Mouse (Mus musculus) cerebellum, adult 2 months (tissue): ENCODE results near the gene Cyb561d2. TPM values are rescaled to one million over a fixed set of nuclear protein-coding genes. Genes with fewer than 3 reads are reported as not detected.

ENCODE experiments used
- DNase-seq, 2 experiments: peaks; one replicate each; pipeline ENCODE4 v3.0.0; 2021
- H3K27ac ChIP-seq: fragments of 200-500 bp; 2 replicates; pipeline ENCODE4 v1.5.1; 2012; ENCODE audit warnings: low read length, control low read depth, inconsistent platforms; ENCODE audit not compliant: insufficient read depth
- H3K27me3 ChIP-seq: fragments of 200-500 bp; 2 replicates; pipeline ENCODE4 v1.6.1; 2012; ENCODE audit warnings: inconsistent platforms, mild to moderate bottlenecking, low read length, moderate library complexity; ENCODE audit not compliant: control insufficient read depth, insufficient read depth
- H3K4me1 ChIP-seq: fragments of 200-500 bp; 2 replicates; pipeline ENCODE4 v1.6.1; 2011; ENCODE audit warnings: low read length; ENCODE audit not compliant: control insufficient read depth, insufficient read depth
- H3K4me3 ChIP-seq: fragments of 200-500 bp; replicated peaks from 2 replicates; pipeline ENCODE3; 2011; ENCODE audit warnings: mild to moderate bottlenecking, low read depth, low read length, control low read depth; ENCODE audit not compliant: insufficient read depth
- CTCF ChIP-seq: fragments of 200-500 bp; IDR thresholded peaks from 2 replicates; pipeline ENCODE4 v1.5.1; 2011; ENCODE audit warnings: low read depth, mild to moderate bottlenecking, control low read depth, low read length, moderate library complexity, borderline replicate concordance; ENCODE audit not compliant: insufficient read depth
- POLR2A ChIP-seq: fragments of 200-500 bp; IDR thresholded peaks from 2 replicates; pipeline ENCODE4 v1.6.1; 2011; ENCODE audit warnings: low read length, control low read depth, borderline replicate concordance; ENCODE audit not compliant: insufficient read depth
- WGBS: fragments of 180-500 bp; shearing (Covaris S2); methylation state at CpG from one replicate; pipeline ENCODE4 v1.1.7; 2018; 5-methylcytosine and 5-hydroxymethylcytosine counted together
- polyA plus RNA-seq: library from polyadenylated mRNA; depleted of rRNA; stranded (reverse); fragments of >200 nt; gene quantifications from 2 replicates; pipeline ENCODE4 v1.2.3, GENCODE M21; 2012; rRNA removed

Cyb561d2 gene
- polyA plus RNA-seq, 1 experiment = 21.2 TPM

DNA sequence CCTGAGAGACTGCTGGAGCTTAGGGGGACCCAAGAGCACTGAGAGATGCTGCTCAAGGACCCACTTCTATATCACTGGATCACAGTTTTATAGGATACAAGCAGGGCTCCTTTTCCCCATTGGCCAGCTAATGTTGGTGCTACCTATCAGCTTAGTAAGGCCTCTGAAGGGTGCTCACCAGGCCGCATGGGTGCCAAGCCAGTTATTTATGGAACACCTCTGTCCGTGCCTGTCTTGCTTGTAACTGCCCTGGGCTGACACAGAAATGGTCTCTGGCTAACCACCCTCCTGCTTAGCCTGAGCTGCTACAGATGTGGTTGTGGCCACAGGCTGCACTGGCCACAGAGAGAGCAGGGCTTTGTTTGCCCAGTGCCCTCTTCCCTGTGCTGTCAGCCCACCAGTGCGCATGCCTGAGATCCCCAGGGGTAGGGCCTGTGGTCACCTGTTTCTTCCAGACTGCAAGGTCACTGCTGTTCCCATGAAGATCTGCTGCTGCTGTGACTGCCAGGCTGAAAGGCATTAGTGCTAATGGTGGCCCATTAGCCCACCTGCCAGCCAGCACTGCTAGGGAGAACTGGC lies 41.2 kb downstream of the Cyb561d2 start:
- WGBS = 85% methylated on average over 3 of the region's 3 CpGs
- H3K27me3 ChIP-seq = no peaks in the 10 kb centered on the region
- no peak overlapping the region for H3K4me3 ChIP-seq
- no peak for TF ChIP-seq POLR2A
- TF ChIP-seq CTCF = no peak
- DNase-seq = no peak
- H3K27ac ChIP-seq = no peak overlapping the region
- peaks cover 32% of the 10 kb centered on the region for H3K4me1 ChIP-seq

DNA sequence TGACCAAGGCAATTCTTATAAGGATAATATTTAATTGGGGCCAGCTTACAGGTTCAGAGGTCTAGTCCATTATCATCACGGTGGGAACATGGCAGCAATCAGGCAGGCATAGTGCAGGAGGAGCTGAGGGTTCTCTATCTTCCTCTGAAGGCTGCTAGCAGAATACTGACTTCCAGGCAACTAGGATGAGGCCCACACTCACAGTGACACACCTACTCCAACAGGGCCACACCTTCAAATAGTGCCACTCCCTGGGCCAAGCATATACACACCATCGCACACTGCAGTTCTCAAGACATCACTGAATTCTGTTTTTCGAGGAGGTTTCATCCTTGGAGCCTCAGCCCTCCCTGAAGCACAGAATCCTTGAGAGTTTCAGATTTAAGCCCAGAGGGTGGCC lies 45.6 kb downstream of the Cyb561d2 start:
- Histone ChIP-seq H3K27me3 (no peaks in the 10 kb centered on the region), H3K4me3 (no peak overlapping the region), H3K4me1 (peaks cover 16% of the 10 kb centered on the region; the same call in 1 of the 2 replicates), H3K27ac (no peak overlapping the region)
- TF ChIP-seq CTCF (no peak), POLR2A (no peak)
- DNase-seq = no peak
- WGBS = 92% methylated on average over 3 of the region's 3 CpGs

DNA sequence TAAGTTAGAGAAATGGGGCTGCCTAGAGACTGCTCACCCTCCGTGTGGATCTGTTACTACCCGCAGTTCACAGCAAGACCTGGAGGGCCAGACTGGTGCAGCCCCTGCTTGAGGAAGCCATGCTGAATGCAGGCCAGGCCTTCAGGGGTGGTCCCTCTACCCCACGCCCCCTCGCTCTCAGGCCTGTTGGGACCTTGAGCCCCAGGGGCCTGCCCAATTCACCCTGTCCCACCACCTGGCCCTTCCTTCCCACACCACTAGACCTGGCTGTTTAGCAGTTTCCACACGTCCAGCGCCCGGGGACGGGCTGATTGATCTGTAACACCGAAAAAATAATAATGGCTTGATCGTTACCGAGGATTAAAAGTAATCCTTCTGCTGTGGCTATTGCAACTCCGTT lies 47.8 kb downstream of the Cyb561d2 start:
- 91% methylated on average over 12 of the region's 12 CpGs for WGBS
- Histone ChIP-seq H3K4me3 (no peak overlapping the region), H3K27ac (no peak overlapping the region), H3K4me1 (peaks cover 12% of the 10 kb centered on the region; the same call in 1 of the 2 replicates), H3K27me3 (no peaks in the 10 kb centered on the region)
- no peak for DNase-seq
- TF ChIP-seq POLR2A = no peak
- TF ChIP-seq CTCF = no peak

DNA sequence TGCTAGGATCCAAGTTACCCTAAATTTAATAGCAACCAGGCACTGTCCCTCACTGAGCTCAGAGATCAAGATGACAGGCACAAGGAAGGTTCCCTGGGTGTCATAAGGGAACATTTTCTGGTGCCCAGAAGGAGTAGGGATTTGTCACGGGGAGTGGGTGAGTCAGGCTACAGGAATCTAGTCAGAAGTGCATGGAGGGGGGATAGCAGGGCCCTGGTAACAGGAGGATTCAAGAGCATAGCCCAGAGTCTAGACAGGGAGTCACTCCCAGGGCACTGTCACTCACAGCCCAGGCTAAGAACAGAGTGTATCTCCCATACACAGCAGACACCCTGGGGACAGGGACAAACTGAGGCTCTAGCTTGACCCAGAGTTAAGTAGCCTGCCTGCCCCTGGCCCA lies 48.5 kb downstream of the Cyb561d2 start:
- Histone ChIP-seq H3K4me3 (no peak overlapping the region), H3K27me3 (no peaks in the 10 kb centered on the region), H3K4me1 (peaks cover 12% of the 10 kb centered on the region; the same call in 1 of the 2 replicates), H3K27ac (no peak overlapping the region)
- WGBS = 74% methylated on average over 1 of the region's 1 CpGs
- no peak for TF ChIP-seq POLR2A
- no peak for TF ChIP-seq CTCF
- DNase-seq = no peak

DNA sequence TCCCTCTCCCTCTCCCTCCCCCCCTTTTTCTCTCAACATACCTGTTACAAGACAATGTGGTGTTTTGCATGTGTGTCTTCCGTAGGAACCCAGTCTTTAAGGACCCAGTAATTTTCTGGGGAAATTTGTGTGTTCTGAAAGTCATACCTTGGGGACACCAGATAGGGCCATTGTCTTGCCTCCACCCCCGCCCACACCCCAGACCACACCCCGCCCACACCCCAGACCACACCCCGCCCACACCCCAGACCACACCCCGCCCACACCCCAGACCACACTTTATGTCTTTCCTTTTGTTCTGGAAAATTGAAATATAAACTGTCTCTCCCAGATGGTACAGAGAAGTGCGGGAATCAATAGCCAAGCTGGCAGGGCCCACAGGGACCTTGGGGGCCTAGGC lies 51.4 kb downstream of the Cyb561d2 start:
- no peaks in the 10 kb centered on the region for H3K27me3 ChIP-seq
- H3K27ac ChIP-seq = no peak overlapping the region
- no peak for DNase-seq
- TF ChIP-seq POLR2A (no peak), CTCF (no peak)
- H3K4me3 ChIP-seq = no peak overlapping the region
- peaks cover 12% of the 10 kb centered on the region; the same call in 1 of the 2 replicates for H3K4me1 ChIP-seq
- WGBS = 87% methylated on average over 6 of the region's 6 CpGs

DNA sequence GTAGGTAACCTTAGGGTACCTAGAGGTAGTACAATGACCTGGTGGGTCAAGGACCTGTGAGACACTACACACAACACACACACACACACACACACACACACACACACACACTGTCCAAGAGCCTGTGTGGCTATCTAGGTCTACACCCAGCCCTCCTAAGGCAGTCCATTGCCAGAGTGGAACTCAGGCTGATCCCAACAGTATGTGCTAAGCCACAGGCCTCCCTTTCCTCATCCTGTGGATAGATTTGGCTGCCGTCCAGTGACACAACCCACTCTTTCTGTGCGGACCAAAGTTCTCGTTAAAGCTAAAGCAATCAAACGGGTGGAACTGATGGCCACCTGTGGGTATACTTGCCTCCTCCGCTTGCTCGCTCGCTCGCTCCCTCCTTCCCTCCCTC lies 51.8 kb downstream of the Cyb561d2 start:
- 64% methylated on average over 8 of the region's 8 CpGs for WGBS
- TF ChIP-seq POLR2A = no peak
- no peak for TF ChIP-seq CTCF
- peaks cover 17% of the 10 kb centered on the region for H3K4me1 ChIP-seq

More for the DNA sequence above, 51.8 kb downstream of the Cyb561d2 start:
- no peak for DNase-seq
- H3K27ac ChIP-seq = no peak overlapping the region
- no peak overlapping the region for H3K4me3 ChIP-seq
- no peaks in the 10 kb centered on the region for H3K27me3 ChIP-seq

Other genes starting within 250 kb of the Cyb561d2 start
- gene Cish, start 246.2 kb downstream of the Cyb561d2 start, polyA plus RNA-seq = 4.1 and 4.3 TPM in 2 replicates
- 27.8 and 31.7 TPM in 2 replicates for gene Hemk1, start 203.8 kb downstream of the Cyb561d2 start, polyA plus RNA-seq
- 44.9 and 52.5 TPM in 2 replicates for gene 6430571L13Rik, start 201.6 kb downstream of the Cyb561d2 start, polyA plus RNA-seq
- gene Cacna2d2, start 142.6 kb downstream of the Cyb561d2 start, polyA plus RNA-seq = 130 and 148 TPM in 2 replicates
- gene Tmem115, start 8.2 kb downstream of the Cyb561d2 start, polyA plus RNA-seq = 44.3 and 44.6 TPM in 2 replicates
- 64.1 and 70.7 TPM in 2 replicates for gene Nprl2, start within 50 bp of the Cyb561d2 start, polyA plus RNA-seq
- 1.6 and 2.3 TPM in 2 replicates for gene Zmynd10, start 5.1 kb upstream of the Cyb561d2 start, polyA plus RNA-seq
- gene Rassf1, start 9.4 kb upstream of the Cyb561d2 start, polyA plus RNA-seq = 30.3 and 32.3 TPM in 2 replicates
- 123 and 127 TPM in 2 replicates for gene Tusc2, start 21.1 kb upstream of the Cyb561d2 start, polyA plus RNA-seq
- 10.8 and 11.9 TPM in 2 replicates for gene Hyal2, start 25.8 kb upstream of the Cyb561d2 start, polyA plus RNA-seq
- 5.7 and 6.8 TPM in 2 replicates for gene Hyal1, start 34.7 kb upstream of the Cyb561d2 start, polyA plus RNA-seq
- gene Naa80, start 36.7 kb upstream of the Cyb561d2 start, polyA plus RNA-seq = 19.5 and 21.6 TPM in 2 replicates
- gene Hyal3, start 38.6 kb upstream of the Cyb561d2 start, polyA plus RNA-seq = 1.1 TPM in 2 replicates
- gene Ifrd2, start 45.4 kb upstream of the Cyb561d2 start, polyA plus RNA-seq = 20.2 and 23.4 TPM in 2 replicates
- 3.9 and 6.4 TPM in 2 replicates for gene Sema3b, start 67.0 kb upstream of the Cyb561d2 start, polyA plus RNA-seq
- 273 and 301 TPM in 2 replicates for gene Gnai2, start 93.2 kb upstream of the Cyb561d2 start, polyA plus RNA-seq
- 145 and 152 TPM in 2 replicates for gene Slc38a3, start 127.3 kb upstream of the Cyb561d2 start, polyA plus RNA-seq
- 0.15 and 0.36 TPM in 2 replicates for gene Gnat1, start 137.5 kb upstream of the Cyb561d2 start, polyA plus RNA-seq
- gene Sema3f, start 168.3 kb upstream of the Cyb561d2 start, polyA plus RNA-seq = 30.4 and 31.8 TPM in 2 replicates
- 126 and 129 TPM in 2 replicates for gene Rbm5, start 228.8 kb upstream of the Cyb561d2 start, polyA plus RNA-seq